Mouse (Mus musculus) frontal cortex, postnatal 36 days (tissue): ENCODE data around the gene Ryr2.

ENCODE experiments used
- DNase-seq, 2 experiments: peaks; one replicate each; pipeline ENCODE4 v3.0.0; 2022; ENCODE audit warnings: low spot score in 2 of 2

Gene Ryr2

DNA sequence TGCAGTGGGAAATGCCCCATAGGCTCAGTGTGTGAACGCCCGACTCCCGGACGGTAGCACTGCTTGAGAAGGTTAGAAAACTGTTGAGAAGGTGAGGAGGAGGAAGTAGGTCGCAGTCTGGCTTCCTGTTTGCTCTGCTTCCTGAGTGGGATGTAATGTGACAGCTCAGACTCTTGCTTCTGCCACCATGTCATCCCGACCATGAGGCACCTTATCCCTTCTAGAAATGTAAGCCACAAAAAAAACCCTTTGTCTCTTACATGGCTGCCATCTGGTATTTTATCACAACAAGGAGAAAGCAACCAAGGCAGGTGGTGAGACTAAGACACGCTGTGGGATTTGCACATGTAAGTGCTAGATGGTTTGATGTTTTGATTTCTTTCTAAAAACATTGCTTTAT, 12.2 kb downstream of the Ryr2 start:
- DNase-seq: no peak

DNA sequence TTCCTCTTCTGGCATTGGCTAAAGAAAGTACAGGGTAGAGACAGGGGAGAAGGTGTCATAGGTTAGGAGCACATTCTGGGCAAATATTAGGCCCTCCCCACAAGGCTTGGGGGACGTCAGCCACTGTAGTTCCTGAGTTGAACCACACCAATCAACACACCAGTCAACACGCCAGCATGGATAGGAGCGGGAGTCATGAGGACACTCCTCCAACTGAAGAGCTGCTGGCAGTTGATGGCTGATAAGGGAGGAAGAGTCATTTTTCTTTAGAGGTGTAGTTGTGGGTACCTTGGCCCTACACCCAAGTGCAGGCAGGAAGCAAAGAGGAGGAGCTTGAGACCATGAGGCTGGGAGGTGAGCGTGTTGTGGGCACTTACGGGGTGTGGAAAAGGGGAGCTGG, 13.6 kb downstream of the Ryr2 start:
- no peak for DNase-seq

DNA sequence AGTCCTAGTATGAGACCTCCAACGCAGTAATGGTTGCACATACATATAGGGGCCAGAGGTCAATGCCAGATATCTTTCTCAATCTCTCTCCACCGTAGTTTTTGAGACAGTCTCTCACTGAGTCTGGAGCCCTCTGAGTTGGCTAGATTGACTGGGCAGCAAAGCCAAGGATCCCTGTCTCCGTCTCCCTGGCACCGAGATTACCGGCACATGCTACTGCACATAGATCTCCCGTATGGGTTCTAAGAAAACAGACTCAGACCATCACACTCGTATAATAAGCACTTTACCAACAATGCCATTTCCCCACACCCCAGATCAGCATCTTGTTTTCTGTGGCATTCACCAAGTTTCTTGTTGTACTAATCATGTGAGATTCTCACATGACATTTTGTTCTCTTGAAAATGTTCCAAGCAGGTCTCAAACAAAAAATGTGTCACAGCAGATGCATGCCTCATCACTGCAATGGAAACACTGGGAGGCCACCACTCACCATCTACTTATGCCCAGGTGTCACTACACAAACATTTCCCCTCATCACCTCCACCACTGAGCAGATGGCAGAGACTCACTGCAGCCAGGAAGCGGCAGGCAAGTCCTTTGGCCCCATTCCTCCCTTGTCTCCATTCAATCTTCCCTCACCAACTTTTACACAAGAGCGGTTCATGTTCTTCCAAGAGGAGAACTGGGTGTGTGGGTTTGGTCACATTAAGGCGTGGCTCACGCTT, 14.2 kb downstream of the Ryr2 start:
- no peak for DNase-seq

DNA sequence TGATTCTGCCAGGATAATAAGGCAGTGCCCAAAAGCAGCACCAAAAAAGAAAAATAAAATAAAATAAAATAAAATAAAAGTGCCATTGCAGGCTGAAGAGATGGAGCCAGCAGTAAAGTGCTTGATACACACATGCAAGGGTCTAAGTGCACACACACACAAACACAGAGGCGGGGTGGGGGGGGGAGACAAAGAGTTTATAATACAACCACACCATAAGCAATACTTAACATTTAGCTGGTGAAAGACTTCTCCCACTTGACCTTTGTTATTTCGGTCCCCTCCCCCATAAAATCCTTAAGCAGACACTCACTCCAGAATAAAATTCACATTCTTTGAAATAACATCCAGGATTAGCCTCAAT, 22.7 kb downstream of the Ryr2 start:
- DNase-seq: no peak

DNA sequence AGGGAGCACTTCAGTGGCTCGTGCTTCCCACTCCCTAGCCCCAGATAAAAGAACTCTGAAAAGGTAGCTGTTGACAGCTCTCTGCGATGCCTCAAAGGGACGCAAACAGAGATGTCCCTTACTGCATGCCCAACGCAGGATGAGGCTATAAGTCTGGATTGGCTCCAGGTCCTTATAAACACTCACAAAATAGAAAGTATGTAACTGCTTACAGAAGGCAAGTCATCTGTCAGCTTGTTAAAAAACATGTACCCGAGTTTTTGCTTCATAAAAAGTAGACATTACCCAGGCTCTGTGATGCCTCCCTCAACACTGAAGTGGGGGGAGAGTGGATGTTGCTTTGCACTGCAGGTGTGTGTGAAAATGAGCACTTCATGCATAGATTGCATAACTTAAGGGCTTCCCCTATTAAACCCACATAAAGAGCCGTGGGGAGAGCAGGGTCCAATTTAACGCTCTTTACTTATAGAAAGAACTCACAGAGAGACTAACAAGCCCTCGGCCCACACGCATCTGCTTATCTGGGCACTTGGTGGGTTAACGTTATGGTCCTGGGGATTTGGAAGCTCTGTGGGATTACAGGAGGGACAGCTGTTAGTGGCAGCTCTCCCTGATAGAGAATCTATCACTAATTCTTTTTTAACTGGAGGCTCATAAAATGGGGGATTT, 23.2 kb downstream of the Ryr2 start:
- DNase-seq: no peak

DNA sequence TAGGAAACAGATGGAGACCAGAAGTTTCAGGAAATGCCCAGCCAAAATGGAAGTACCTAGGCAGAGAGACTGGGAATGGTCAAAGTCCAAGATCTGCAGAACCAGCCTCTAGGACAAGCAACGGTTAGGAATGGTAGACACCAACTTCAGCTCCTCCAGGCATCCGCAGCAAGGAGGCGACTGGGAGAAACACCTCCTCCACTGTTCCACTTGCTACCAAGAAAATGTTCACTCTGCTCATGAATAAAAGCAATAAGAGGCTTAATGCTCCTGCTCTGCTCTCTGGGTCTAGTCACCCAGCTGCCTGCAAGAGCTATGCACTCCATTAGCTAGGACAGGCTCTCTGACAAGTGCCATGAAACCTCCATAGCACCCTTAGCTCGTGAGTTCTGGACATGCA, 26.2 kb downstream of the Ryr2 start:
- peak in 1 of 2 experiments; percentile 60 for DNase-seq

DNA sequence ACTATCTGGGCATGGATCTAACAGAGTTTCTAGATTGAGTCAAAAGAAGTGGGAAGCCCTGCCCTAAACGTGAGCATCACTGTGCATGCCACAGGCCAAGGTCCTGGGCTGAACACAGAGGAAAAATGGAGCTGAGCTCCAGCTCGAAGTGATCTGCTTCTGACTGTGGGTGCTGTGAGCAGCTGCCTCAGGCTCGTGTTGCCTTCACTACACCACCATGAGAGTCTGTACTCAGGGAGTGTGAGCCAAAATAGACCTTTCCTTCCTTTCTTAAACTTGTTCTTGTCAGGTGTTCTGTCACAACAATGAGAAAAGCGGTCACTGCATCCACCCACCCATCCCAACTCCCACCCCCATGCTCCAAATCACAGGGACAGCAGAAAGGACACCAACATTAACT, 27.2 kb downstream of the Ryr2 start:
- no peak for DNase-seq

DNA sequence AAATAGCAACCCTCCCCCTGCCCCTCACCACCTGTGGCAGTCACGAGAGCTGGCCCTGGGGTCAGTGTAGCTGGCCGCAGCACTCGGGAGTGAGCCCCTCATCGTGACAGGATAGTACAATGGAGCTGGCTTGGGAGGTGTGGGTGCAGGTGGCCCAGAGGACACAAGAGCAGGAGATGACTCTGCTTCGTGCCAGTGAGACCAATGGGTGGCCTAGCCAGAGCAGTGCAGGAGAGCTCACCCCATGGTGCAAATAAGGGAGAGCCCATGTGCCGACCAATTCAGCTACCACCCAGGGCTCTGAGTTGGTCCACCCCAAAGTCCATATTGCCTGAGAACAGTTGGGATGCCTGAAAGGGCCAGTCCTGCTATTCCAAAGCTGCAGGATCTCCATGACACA, 31.8 kb downstream of the Ryr2 start:
- DNase-seq: no peak

DNA sequence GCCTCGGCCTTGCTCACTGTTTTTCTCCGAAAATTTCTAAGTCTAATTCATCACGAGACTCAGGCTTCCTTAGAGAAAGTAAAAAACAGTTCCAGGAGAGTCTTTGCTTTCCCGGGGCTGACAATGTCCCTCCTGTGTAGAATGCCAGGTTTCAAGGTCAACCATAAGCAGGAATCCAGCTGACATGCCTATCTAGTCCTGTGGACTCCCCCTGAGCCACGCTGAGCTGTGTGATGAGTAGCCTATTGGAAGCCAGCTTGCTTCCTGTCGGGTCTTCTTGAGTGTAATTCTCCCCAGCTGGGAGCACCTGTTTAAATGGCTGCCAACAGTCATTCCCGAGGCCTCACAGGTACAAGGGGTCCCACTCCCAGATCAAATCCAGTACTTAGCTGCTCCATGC, 34.2 kb downstream of the Ryr2 start:
- DNase-seq: no peak

DNA sequence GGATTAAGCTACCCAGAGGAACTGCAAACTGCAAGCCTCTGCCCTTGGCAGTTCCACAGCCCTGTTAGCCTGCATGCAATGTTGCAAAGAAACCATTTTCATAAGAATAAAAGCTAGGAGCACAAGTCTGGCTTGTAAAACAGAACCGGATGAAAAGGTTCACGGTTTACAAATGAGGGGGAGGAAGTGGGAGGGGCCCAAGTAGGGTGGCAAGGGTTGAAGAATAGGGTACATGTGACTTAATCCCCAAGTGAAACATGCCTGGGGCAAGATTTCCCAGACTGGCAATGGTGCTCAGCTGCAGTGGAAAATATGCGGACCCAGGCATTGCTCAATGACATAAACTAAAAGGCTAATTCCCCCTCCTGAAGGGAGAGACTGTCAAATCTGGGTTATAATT, 34.6 kb downstream of the Ryr2 start:
- DNase-seq: no peak

DNA sequence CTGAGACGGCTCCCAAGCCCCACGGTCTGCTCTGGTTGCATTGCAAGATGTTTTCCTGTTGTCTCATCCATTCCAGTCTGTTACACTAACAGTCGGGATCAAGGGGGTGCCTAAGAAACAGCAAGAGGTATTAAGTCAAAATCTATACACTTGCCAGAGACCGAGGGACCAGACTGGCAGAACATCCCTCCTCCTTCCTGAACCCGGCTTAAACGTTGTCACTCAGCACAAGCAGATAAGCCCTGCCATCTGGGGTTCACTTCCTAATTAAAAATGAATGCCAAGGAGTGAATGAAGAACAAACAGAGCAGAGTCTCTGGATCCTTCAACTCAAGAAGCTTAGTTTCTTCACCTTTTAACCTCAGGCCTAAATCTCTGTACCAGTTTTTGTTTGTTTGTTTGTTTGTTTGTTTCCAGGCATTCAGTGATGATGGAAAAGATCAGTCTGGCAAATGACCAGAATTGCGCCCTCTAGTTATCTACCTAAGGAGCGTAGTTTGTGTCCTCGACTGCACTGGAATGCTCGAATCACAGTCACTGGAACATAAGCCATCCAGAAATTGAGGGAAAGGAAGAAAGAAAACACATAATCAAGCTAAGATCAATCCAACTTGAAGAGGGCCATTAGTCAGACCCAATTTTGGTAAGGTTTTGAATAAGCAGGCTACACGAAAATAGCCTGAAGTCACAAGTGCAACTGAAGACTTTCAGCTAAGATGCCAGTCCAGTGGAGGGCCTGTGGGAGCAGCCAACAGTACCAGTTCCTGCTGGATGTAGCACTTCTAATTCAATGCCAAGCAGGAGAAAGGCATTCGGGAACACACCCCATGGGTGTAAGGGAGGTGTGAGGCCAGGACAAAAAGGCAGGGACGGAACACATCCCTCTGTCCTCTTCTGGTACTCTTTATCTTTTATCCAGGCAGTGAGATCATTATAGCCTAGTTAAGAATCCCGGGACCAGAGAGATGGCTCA, 36.3 kb downstream of the Ryr2 start:
- no peak for DNase-seq

DNA sequence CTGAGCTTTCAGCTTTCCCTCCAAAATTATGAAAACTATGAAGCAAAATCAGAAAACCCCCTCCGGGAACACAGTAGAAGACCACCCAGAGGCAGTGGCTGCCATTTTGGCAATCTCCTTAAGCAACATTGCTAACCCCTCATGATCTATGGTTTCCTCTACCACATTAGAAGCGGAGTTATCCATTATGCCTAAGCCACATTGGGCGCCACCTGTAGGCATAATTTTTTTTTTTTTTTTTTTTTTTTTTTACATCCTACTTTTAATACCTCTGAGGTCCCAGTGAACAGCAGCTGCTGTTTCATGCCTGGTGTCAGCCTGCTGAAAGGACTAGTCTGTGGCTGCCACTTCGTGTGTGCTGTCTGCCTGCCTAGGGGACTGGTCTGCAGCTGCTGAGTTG, 42.2 kb downstream of the Ryr2 start:
- DNase-seq: no peak

DNA sequence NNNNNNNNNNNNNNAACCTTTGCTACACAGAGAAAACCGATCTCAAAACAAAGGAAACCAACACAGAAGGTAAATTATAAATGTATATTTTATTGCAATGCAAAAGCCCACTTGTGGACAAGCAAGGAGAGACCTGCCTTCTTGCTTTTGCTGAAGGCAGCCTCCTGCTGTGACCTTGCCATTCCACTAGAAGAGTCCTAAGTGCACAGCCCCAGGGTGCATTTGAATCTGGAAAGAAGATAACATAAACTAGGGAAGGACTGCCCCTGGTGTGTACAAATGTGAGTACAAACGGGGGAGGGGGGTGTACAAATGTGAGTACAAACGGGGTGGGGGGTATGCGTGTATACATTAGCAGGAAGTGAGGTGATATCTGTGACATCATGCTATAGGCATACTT, 43.2 kb downstream of the Ryr2 start:
- no peak for DNase-seq

DNA sequence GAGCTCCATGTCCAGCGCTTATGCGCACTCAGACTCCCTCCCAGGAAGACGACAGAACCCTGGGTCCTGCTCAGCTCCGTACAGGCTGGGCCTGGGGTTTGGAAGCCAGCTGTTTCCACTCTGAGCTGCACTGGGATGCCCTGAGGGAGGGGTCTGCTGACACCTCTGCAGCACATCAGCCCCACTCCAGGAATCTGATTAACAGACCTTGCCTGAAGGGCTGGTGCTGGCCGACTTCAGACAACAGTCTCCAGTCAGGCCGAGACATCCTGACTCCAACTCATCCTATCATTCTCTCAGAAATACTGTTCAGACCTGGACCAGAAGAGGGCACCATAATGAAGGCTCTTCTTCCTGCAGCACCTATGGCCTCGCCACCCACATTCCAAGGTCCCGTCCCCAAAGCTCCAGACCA, 49.4 kb downstream of the Ryr2 start:
- no peak for DNase-seq

DNA sequence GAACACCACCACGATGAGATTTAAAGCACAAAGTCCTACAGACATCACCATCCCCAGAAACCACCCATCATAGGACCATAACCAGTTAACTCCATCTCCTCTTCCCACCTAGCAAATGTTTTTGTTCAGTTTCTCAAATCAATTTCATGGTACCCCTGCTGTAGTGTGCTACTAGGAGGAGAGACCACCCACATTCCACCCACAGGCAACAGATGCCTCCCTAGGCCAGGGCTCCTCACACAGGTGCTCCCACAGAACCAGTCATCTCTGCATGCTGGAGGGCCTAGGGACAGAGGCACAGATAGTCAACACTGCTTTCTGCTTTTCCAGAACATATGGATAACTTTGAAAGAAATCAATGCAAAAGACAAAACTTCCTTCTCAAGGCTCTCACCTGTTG, 50.8 kb downstream of the Ryr2 start:
- no peak for DNase-seq

DNA sequence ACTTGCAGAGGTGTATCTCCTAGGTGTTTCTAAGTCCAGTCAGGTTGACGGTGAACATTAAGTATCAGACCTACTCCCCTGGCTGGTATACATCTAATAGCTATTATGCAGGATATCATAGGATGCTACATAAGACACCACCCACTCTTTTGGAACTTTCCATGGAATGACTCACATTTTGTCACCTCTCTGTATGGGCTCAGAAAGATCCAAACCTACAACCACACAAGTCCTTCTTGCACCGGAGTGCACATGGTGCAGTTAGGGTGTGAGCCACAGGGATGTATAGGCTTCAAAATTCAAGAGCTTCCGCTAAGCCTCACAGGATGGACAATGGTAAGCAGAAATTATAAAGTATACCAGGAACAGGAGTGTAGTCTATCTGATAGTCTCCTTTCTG, 52.8 kb downstream of the Ryr2 start:
- no peak for DNase-seq

DNA sequence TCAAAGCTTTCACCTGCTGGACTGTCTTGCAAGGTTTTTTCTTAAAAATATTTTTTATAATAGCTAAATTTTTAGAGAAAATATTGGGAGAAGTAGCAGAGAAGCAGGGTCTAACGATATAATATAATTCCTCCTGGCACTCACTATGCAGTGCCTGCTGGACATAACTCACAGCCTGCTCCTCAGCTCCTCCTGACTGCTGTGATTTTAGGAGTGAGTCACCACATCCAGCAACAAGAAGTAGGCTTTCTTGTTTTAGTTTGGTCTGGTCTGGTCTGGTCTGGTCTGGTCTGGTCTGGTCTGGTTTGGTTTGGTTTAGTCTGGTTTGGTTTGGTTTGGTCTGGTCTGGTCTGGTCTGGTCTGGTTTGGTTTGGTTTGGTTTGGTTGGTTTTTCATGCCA, 55.9 kb downstream of the Ryr2 start:
- DNase-seq: no peak

DNA sequence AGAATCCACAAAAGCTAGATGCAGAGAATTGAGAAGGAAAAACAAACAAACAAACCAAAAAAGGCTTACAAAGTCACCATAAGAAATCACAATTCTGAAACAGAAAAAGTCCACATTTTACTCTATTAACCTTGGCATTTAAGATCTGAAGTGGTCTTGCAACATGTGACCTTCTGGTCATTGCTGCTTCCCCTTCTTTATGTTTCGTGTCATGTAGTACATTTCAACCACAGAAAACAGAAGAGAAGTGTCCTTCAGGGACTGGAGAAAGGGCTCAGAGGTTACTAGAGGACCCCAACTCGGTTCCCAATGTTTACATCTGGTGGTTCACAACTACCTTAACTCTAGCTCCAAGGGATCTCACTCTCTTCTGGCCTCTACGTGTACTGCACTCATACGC, 59.7 kb downstream of the Ryr2 start:
- no peak for DNase-seq

DNA sequence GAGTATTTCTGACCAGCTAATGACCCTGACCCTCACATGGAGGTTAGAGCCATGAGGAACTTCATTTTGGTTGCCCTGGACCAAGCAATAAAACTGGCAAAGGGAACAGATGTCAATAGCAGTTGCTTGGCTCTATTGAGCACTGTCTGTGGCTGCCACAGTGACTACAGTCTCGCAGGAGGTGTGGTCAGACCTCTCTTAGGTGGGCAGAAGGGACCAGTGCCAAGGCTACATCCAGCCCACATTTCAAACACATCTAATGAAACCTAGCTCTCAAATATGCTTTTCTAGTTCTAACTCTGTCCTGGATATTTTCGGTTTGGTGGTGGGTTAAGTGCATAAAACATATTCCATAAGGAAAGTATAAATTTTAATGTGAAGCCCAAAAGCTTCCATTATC, 62.0 kb downstream of the Ryr2 start:
- DNase-seq: peak in 1 of 2 experiments; percentile 55

DNA sequence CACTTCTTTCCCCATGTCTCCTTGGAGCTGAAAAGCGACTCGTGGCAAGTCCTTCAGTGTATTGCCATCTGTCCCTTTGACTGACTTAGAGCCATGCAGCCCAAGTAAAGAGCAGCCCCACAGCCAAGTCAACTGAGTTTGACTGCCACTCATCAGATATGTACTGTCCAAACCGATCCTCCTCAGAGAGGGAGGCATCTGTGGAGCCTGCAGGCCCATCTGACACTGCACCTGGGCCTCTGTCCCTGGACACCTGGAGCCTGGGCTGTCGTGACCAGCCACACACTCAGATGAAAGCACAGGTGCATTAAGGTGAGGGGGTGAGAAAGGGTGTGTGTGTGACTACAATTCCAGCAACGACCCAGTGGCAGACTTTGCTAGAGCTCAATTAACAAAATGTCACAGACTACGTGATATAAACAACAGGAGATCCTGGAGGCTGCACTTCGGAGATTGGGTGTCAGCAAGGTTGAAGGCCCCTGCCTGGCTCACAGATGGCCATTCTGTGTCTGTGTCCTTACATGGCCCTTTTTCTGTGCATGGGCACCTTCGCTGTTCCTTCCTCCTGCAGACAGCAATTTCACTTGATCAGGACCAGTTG, 63.8 kb downstream of the Ryr2 start:
- no peak for DNase-seq

DNA sequence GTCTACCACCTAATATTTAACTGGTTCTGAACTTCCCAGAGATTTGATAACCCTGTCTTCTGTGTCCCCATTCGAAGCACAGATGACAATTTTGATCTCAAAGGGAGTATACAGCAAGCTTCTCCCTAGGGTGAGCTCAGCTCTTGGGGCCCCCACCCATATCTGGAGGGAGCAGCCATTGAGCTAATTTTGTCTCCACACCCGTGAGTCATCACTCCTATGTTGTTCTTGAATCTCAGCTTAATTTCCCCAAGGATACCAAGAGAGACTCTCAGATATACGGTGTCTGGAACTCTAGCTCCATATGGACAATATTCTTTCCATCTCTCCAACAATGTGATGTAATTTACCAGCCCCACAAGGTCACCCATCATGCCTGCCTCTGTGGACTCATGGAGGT, 66.8 kb downstream of the Ryr2 start:
- peak; percentile 39 to 40 for DNase-seq

DNA sequence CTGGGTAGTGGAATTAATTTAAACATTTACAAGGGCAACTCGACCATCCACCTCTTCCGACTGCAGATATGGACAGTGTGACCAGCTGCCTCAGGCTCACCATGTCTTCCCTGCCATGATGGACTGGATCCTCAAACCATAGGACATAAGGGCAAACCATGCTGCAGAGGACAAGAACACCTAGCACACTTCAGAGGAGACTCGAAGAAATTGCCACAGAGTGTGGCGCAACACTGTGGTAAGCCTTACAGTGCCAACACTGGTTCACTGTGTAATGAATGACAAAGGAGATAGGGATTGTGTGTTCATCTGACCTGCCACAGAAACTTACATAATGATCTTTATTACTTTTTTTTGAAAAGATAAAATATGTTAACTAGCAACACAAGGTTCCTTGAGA, 68.1 kb downstream of the Ryr2 start:
- no peak for DNase-seq
